Mouse (Mus musculus): ENCODE measurements around the gene Rab3a. TPM values are rescaled to one million over a fixed set of nuclear protein-coding genes. Genes with fewer than 3 reads are reported as not detected.

Gene Rab3a
- polyA plus RNA-seq, 1 experiment from 2014 or later: 2.7 TPM

DNA sequence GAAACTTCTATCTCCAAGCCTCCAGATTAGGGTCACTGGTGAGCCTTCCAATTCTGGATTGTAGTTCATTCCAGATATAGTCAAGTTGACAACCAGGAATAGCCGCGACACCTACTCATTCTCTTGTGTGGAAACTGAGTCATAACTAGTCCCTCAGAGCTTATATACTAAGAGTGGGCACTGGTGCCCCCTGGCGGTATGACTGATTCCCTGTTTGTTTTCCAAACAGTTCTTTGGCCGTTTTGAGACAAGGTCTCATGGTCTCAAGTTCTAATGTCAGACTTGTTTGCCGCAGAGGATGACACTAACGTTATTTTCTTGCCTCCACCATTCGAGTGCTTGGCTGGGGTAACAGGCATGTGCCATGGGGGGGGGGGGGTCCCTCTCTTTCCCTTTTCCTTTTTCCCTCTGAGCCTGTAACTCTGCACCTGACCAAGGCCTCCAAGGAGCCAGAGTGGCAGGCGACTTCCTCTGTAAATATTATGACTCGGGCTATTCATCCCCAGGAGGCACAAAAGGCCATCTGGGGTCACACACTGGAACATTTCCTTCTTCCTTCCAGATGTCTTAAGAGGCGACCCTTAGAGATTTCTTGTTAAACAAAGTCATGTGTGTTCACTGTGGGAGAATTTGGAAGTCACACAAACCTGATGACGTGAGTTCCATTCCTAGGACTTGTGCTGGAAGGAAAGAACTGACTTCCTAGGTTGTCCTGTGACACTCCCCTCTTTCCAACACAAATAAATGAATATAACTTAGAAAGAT, 2.3 kb upstream of the Rab3a start:
- H3K27me3 ChIP-seq: peaks cover 28% of the 10 kb centered on the region
- H3K4me2 ChIP-seq: peak overlapping the region; percentile 90; the same call in 1 of the 2 replicates
- H3K9ac ChIP-seq: no peak overlapping the region
- no peak overlapping the region for H3K4me3 ChIP-seq (replicated peaks)
- peaks cover 10% of the 10 kb centered on the region for H3K36me3 ChIP-seq (replicated peaks)
- no peak for ATAC-seq (ENCODE audit: insufficient read depth)
- H3K27ac ChIP-seq (replicated peaks): peak overlapping the region; percentile 57; the same call in 1 of the 2 replicates
- 19% methylated on average over 11 of the region's 11 CpGs for WGBS (ENCODE audit: insufficient replicate concordance)
- peaks cover 38% of the 10 kb centered on the region for H3K4me1 ChIP-seq (replicated peaks)
- no peaks in the 10 kb centered on the region for H3K9me3 ChIP-seq (replicated peaks)

DNA sequence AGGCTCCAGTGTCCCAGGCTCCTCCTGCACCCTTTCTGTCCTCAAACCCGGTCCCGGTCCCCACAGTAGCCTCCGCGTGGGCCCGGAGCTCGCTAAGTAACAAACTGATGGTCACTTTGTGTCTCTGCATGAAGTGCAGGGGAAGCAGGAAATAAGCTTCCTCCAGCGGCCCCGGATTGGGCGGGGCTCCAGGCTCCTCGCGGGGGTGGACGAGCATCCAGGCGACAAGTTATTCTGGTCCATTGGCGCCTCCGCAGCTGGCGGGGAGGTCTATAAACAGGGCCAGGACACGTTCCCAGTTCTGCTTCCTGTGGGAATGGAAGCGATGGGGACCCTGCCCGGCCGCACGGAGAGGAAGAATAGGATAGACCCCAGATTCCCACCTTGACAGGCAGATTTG, 1.3 kb upstream of the Rab3a start:
- H3K36me3 ChIP-seq (replicated peaks): peaks cover 18% of the 10 kb centered on the region
- WGBS (ENCODE audit: insufficient replicate concordance): 6% methylated on average over 21 of the region's 21 CpGs
- H3K9me3 ChIP-seq (replicated peaks): no peaks in the 10 kb centered on the region
- peak overlapping the region; percentile 40; the same call in 1 of the 2 replicates for H3K9ac ChIP-seq
- peak overlapping the region; percentile 57 for H3K27ac ChIP-seq (replicated peaks)
- peak overlapping the region; percentile 90 for H3K4me2 ChIP-seq
- peak overlapping the region; percentile 14; the same call in 1 of the 2 replicates for H3K4me3 ChIP-seq (replicated peaks)
- no peak for ATAC-seq (ENCODE audit: insufficient read depth)
- peaks cover 18% of the 10 kb centered on the region for H3K27me3 ChIP-seq
- H3K4me1 ChIP-seq (replicated peaks): peaks cover 40% of the 10 kb centered on the region

DNA sequence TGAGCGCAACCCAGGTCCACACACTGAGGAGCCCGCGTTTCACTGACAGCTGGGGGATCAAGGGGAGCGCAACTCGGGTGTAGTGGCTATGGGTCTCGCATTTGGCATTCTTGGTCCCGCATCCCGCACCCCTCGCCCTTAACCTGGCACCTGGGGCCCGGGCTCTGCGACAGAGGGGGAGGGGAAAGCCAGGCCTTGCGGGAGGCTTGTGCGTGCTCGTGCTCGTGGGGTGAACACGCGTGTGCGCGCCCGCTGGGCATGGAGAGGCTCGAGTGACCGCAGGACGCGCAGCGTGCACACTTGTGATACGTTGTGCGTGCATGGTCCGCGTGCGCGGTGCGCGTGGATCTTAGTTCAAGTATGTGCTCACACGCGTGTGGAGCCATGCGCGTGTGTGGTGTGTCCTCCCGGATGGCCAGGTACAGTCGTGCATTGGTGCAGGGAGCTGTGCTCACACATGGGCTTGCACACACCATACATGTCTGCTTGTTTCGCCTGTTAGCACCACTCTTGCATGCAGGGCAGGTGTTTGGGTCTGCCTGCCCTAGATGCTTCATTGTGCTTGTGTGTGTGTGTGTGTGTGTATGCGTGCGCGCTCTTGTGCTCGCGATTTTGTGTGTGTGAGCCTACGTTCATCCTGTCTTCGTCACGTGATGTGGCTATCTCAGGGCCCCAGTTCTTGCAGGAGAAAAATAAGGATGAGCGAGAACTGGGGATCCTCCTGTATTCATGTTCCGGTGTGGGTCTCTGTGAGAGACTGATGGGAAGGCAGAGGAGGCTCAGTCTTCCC, 587 bp downstream of the Rab3a start:
- Histone ChIP-seq H3K36me3 (replicated peaks) (peaks cover 26% of the 10 kb centered on the region), H3K4me1 (replicated peaks) (peaks cover 59% of the 10 kb centered on the region), H3K4me2 (peak overlapping the region; percentile 90), H3K9ac (peak overlapping the region; percentile 59), H3K4me3 (replicated peaks) (peak overlapping the region; percentile 66), H3K9me3 (replicated peaks) (no peaks in the 10 kb centered on the region), H3K27me3 (no peaks in the 10 kb centered on the region; the same call in 1 of the 2 replicates), H3K27ac (replicated peaks) (peak overlapping the region; percentile 45; the same call in 1 of the 2 replicates)
- 14% methylated on average over 50 of the region's 50 CpGs for WGBS (ENCODE audit: insufficient replicate concordance)
- peak; percentile 3 for ATAC-seq (ENCODE audit: insufficient read depth)

DNA sequence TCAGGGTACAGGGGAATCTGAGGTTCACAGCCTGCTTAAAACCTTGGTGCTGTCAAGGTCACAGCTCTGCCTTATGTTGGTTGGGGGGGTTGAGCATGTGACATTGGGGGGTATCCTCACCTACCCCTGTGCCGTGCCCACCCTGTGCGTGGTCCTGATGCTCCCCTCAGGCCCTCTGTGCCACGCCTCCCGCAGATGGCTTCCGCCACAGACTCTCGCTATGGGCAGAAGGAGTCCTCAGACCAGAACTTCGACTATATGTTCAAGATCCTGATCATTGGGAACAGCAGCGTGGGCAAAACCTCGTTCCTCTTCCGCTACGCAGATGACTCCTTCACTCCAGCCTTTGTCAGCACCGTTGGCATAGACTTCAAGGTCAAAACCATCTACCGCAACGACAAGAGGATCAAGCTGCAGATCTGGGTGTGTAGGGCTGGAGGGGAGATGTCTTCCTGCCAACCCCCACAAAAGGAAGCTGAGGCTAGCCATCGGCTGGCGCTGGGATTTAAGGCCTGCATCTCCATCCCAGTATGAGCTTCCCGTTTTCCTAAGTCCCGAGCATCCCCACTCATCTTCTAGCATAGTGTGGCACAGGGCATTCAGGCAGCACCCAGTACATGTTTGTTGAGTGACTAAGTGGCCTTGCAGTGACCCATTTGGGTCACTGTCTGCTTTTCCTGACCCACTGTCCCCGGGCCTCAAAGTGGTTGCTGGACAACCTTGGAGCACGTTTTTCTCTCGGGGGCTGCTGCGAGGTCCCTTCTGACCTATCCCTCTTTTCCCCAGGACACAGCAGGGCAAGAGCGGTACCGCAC, 1.4 kb downstream of the Rab3a start:
- H3K27ac ChIP-seq (replicated peaks): 0 out of 2 replicates have a peak overlapping the region, but pooled peaks have one; percentile 45
- peaks cover 65% of the 10 kb centered on the region for H3K4me1 ChIP-seq (replicated peaks)
- H3K4me3 ChIP-seq (replicated peaks): peak overlapping the region; percentile 66; the same call in 1 of the 2 replicates
- peaks cover 26% of the 10 kb centered on the region for H3K36me3 ChIP-seq (replicated peaks)
- peak overlapping the region; percentile 59; the same call in 1 of the 2 replicates for H3K9ac ChIP-seq
- ATAC-seq (ENCODE audit: insufficient read depth): no peak
- peak overlapping the region; percentile 90 for H3K4me2 ChIP-seq
- WGBS (ENCODE audit: insufficient replicate concordance): 75% methylated on average over 24 of the region's 24 CpGs
- no peaks in the 10 kb centered on the region for H3K27me3 ChIP-seq
- H3K9me3 ChIP-seq (replicated peaks): no peaks in the 10 kb centered on the region

DNA sequence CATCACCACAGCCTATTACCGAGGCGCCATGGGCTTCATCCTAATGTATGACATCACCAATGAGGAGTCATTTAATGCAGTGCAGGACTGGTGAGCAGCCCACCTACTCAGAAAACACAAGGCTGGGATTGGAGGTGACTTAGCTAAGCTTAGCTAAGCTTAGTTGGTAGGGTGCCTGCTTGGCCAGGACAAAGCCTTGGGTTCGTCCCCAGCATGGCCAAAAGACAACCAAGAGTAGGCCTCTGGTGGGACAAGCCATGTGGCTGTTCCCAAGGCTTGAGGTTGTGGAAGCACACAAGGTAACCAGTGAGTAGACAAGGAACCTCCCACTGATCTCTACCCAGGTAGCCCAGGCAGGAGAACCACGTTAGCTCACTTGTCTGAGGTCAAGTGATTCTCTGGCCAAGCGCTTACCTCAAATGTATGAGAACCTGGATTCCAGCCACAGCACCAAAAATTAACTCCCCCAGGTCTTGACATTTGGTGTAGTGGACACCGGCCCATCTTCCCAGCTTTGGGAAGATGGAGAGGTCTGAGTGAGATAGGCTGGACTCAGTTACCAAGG, 2.1 kb downstream of the Rab3a start:
- no peak for ATAC-seq (ENCODE audit: insufficient read depth)
- WGBS (ENCODE audit: insufficient replicate concordance): 89% methylated on average over 6 of the region's 6 CpGs
- Histone ChIP-seq H3K9me3 (replicated peaks) (no peaks in the 10 kb centered on the region), H3K36me3 (replicated peaks) (peaks cover 26% of the 10 kb centered on the region), H3K27me3 (no peaks in the 10 kb centered on the region), H3K9ac (no peak overlapping the region), H3K4me3 (replicated peaks) (no peak overlapping the region), H3K4me2 (no peak overlapping the region), H3K27ac (replicated peaks) (no peak overlapping the region), H3K4me1 (replicated peaks) (peaks cover 71% of the 10 kb centered on the region)

DNA sequence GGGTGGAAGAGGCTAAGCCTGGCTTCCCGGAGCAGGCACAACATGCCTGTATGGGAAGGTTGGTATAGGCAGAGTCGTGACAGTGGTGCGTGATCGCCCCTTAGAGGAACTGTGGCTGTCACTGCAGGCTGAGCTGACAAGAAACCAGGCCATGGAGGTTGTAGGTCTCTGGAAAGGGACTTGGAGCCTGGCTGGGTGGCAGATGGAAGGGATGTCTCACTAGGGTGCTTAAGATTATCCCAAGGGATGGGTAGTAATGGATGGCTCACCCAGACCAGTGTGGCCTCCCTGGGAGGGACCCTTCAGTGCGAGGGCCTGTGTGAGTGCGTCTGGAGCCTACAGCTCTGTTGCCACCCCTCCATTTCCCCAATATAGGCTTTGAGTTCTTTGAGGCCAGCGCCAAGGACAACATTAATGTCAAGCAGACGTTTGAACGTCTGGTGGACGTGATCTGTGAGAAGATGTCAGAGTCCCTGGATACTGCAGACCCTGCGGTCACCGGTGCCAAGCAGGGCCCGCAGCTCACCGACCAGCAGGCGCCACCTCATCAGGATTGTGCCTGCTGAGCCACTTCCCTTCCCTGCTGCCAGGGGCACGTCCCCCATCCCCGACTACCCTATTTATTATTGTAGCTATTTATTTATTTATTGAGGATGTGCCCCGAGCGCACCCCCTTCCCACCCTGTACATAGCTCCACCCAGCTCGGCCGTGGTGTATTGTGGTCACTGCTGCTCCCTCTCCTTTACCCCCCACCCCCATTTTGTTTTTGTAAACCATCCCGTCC, 3.2 kb downstream of the Rab3a start:
- Histone ChIP-seq H3K9me3 (replicated peaks) (no peaks in the 10 kb centered on the region), H3K4me1 (replicated peaks) (peaks cover 76% of the 10 kb centered on the region), H3K27ac (replicated peaks) (no peak overlapping the region), H3K36me3 (replicated peaks) (peaks cover 26% of the 10 kb centered on the region), H3K9ac (no peak overlapping the region), H3K27me3 (no peaks in the 10 kb centered on the region), H3K4me3 (replicated peaks) (no peak overlapping the region), H3K4me2 (no peak overlapping the region)
- ATAC-seq (ENCODE audit: insufficient read depth): no peak
- 77% methylated on average over 22 of the region's 22 CpGs for WGBS (ENCODE audit: insufficient replicate concordance)

DNA sequence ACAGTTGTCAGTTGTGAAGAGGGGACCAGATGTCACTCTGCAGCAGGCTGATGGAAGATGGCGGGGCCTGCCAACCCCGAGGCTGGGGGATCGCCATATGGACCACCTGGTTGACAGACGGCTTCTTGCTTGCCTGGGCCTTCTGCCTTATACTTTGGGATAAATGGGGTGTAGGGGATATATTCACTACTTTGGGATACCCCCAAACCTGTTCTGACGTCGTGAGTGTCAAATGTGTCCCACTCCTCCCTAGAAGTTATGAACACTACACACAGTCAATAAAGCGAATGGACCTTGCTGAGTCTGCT, 3.8 kb downstream of the Rab3a start:
- ATAC-seq (ENCODE audit: insufficient read depth): no peak
- no peak overlapping the region for H3K4me2 ChIP-seq
- peaks cover 76% of the 10 kb centered on the region for H3K4me1 ChIP-seq (replicated peaks)
- H3K9me3 ChIP-seq (replicated peaks): no peaks in the 10 kb centered on the region
- no peak overlapping the region for H3K27ac ChIP-seq (replicated peaks)
- no peak overlapping the region for H3K9ac ChIP-seq
- WGBS (ENCODE audit: insufficient replicate concordance): 79% methylated on average over 7 of the region's 7 CpGs
- H3K36me3 ChIP-seq (replicated peaks): peaks cover 31% of the 10 kb centered on the region
- H3K4me3 ChIP-seq (replicated peaks): no peak overlapping the region
- H3K27me3 ChIP-seq: no peaks in the 10 kb centered on the region

DNA sequence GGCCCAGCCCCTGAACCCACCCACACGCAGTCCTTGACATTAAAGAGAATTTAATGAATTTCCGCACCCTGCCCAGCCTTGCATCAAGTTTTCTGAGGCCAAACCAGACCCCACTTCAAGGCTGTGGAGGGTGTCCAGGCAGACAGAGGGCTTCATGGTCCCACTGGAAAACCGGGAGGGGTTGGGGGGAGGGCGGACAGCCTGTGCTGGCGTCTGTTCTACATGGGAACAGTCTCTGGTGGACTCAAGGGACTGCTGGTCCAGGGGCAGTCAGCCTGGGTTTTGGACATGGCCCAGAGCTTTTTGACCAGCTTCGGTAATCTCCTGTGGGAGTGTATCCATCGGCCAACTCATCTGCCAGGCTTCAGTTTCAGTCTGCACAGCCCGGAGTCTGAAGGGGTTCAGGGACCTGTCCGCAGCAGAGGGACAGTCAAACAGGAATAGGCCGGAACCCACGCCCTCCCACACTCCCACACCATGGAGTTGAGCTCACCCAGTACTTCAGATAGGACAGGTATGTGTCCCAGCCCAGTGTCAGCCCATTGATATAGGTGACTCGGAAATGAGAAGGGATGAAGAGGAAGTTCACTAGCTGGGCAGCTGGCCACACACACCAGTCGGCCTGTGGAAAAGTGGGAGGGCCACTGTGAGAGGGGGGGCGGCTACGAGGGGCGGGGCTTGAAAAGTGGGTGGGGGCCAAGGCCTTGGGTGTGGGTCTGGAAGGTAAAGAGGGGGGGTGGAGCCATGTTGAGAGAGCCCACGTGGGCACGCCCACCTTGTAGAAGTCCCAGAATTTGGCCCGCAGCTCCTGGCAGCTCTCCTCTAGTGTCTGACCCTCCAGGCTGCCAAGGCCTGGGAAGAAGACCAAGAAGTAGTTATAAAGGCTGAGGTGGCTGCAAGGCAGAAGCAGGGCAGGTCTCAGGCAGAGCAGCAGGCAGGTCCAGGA, 4.4 kb downstream of the Rab3a start:
- Histone ChIP-seq H3K4me3 (replicated peaks) (peak overlapping the region; percentile 74; the same call in 1 of the 2 replicates), H3K9ac (0 out of 2 replicates have a peak overlapping the region, but pooled peaks have one; percentile 88), H3K9me3 (replicated peaks) (no peaks in the 10 kb centered on the region), H3K27me3 (no peaks in the 10 kb centered on the region), H3K4me2 (peak overlapping the region; percentile 99), H3K36me3 (replicated peaks) (peaks cover 31% of the 10 kb centered on the region), H3K27ac (replicated peaks) (peak overlapping the region; percentile 96; the same call in 1 of the 2 replicates), H3K4me1 (replicated peaks) (peaks cover 76% of the 10 kb centered on the region)
- ATAC-seq (ENCODE audit: insufficient read depth): no peak
- WGBS (ENCODE audit: insufficient replicate concordance): 64% methylated on average over 19 of the region's 19 CpGs

DNA sequence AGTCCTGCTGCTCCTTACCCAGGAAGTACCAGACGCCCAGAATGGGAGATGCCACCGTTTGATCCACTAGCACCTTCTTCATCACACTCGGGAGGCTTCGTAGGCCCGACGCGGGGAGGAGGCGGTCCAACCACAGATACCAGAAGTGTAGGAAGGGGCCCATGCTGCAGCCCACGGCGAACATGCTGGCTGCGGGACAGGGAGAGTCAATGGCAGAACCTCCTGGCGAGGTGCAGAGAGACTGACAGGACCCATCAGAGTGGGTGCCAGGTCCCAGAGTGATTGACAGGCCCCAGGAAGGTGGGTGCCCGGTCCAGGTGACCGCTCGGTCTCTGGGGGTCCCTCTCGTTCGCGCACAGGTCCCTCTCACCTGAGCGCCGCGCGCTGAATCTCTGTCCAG, 5.9 kb downstream of the Rab3a start:
- WGBS (ENCODE audit: insufficient replicate concordance): under 1% methylated on average over 22 of the region's 22 CpGs
- peak overlapping the region; percentile 74 for H3K4me3 ChIP-seq (replicated peaks)
- peak overlapping the region; percentile 88 for H3K9ac ChIP-seq
- peaks cover 77% of the 10 kb centered on the region for H3K4me1 ChIP-seq (replicated peaks)
- H3K27me3 ChIP-seq: no peaks in the 10 kb centered on the region
- H3K27ac ChIP-seq (replicated peaks): peak overlapping the region; percentile 96
- peak overlapping the region; percentile 99 for H3K4me2 ChIP-seq
- H3K9me3 ChIP-seq (replicated peaks): no peaks in the 10 kb centered on the region
- H3K36me3 ChIP-seq (replicated peaks): peaks cover 31% of the 10 kb centered on the region
- no peak for ATAC-seq (ENCODE audit: insufficient read depth)

Measured in liver, embryonic 15.5 days (tissue).